Mouse (Mus musculus) intestine, embryonic 15.5 days (tissue): Measurements from ENCODE around the gene Cope. TPM values are rescaled to one million over a fixed set of nuclear protein-coding genes. Genes with fewer than 3 reads are reported as not detected.

Experiments used
- ATAC-seq: fragments of 200-750 bp; cut with Nextera tagmentation; 2 replicates; pipeline ENCODE4 v1.8.0; 2017; ENCODE audit warnings: moderate TSS enrichment, moderate library complexity
- H3K27ac ChIP-seq: fragments of 300-500 bp; sonication (generic); 2 replicates; pipeline ENCODE4 v1.5.1; 2015; ENCODE audit warnings: mild to moderate bottlenecking, inconsistent platforms
- H3K27me3 ChIP-seq: fragments of 300-500 bp; sonication (generic); replicated peaks from 2 replicates; pipeline ENCODE4 v1.6.1; 2015; ENCODE audit warnings: inconsistent platforms
- H3K36me3 ChIP-seq: fragments of 300-500 bp; sonication (generic); 2 replicates; pipeline ENCODE4 v1.6.1; 2015; ENCODE audit warnings: inconsistent platforms
- H3K4me1 ChIP-seq: fragments of 300-500 bp; sonication (generic); replicated peaks from 2 replicates; pipeline ENCODE4 v1.6.1; 2015; ENCODE audit warnings: inconsistent platforms
- H3K4me2 ChIP-seq: fragments of 300-500 bp; sonication (generic); replicated peaks from 2 replicates; pipeline ENCODE4 v1.6.1; 2015; ENCODE audit warnings: mild to moderate bottlenecking, inconsistent platforms
- H3K4me3 ChIP-seq: fragments of 300-500 bp; sonication (generic); replicated peaks from 2 replicates; pipeline ENCODE4 v1.5.1; 2015; ENCODE audit warnings: inconsistent platforms
- H3K9ac ChIP-seq: fragments of 300-500 bp; sonication (generic); 2 replicates; pipeline ENCODE4 v1.6.1; 2015; ENCODE audit warnings: inconsistent platforms
- H3K9me3 ChIP-seq: fragments of 300-500 bp; sonication (generic); 2 replicates; pipeline ENCODE4 v1.6.1; 2016; ENCODE audit warnings: inconsistent platforms
- WGBS: fragments of 180-500 bp; shearing (Covaris S2); methylation state at CpG from one replicate; pipeline ENCODE4 v1.1.7; 2015; 5-methylcytosine and 5-hydroxymethylcytosine counted together
- polyA plus RNA-seq: library from polyadenylated mRNA; unstranded; fragments of >200 nt; fragmentation: Nextera tagmentation; extraction: Ambion mirVana; gene quantifications from 2 replicates; pipeline ENCODE4 v1.2.1, GENCODE M21; 2015

Cope gene
- 331 and 429 TPM in 2 replicates for polyA plus RNA-seq

GRCm38 (mm10) chr8:70302358-70302890 is at the start of gene Cope, which contains the start of gene Ddx49:
TSS of gene Cope (plus strand) at chr8:70302518.
TSS of gene Ddx49 (minus strand) at chr8:70302489.
- Histone ChIP-seq H3K9me3 (no peaks in the 10 kb centered on the region), H3K9ac (peak within 1 kb of the TSS; percentile 83), H3K27ac (peak within 1 kb of the TSS; percentile 61), H3K4me2 (peak within 1 kb of the TSS; percentile 73), H3K36me3 (peaks cover 27% of the 10 kb centered on the region), H3K4me1 (peaks cover 20% of the 10 kb centered on the region), H3K4me3 (peak within 1 kb of the TSS; percentile 84), H3K27me3 (no peaks in the 10 kb centered on the region)
- ATAC-seq: peak; percentile 95
- WGBS: 0% methylated on average over 40 of the region's 40 CpGs

GRCm38 (mm10) chr8:70254628-70255027 is 47.7 kb upstream of the Cope start:
- H3K4me2 ChIP-seq: no peak overlapping the region
- peaks cover 50% of the 10 kb centered on the region for H3K36me3 ChIP-seq
- H3K4me1 ChIP-seq: no peaks in the 10 kb centered on the region
- 79% methylated on average over 1 of the region's 1 CpGs for WGBS
- H3K4me3 ChIP-seq: no peak overlapping the region
- H3K9me3 ChIP-seq: no peaks in the 10 kb centered on the region
- ATAC-seq: no peak
- H3K27ac ChIP-seq: no peak overlapping the region
- no peak overlapping the region for H3K9ac ChIP-seq
- H3K27me3 ChIP-seq: no peaks in the 10 kb centered on the region

DNA sequence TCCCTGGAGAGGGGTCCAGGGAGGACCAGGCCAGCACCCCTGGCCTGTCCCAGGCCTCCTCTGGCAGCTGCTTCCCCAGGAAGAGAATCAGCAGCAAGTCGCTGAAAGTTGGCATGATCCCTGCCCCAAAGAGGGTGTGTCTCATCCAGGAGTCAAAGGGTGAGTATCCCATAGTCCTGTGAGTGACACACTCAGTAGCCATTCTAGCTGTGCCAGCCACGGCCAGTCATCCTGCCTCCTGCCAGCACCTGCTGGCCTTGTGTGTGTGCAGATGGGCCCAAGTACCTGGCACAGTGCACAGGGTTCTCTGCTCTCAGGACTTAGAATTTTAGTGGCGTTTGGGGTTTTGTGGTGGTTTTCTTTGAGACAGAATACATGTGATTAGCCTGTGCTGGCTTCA is 44.9 kb upstream of the Cope start:
- H3K4me3 ChIP-seq: no peak overlapping the region
- no peaks in the 10 kb centered on the region for H3K9me3 ChIP-seq
- H3K27ac ChIP-seq: no peak overlapping the region
- no peaks in the 10 kb centered on the region for H3K4me1 ChIP-seq
- WGBS: 79% methylated on average over 3 of the region's 3 CpGs
- H3K27me3 ChIP-seq: no peaks in the 10 kb centered on the region
- no peak overlapping the region for H3K9ac ChIP-seq
- no peak for ATAC-seq
- peaks cover 46% of the 10 kb centered on the region for H3K36me3 ChIP-seq
- H3K4me2 ChIP-seq: no peak overlapping the region

GRCm38 (mm10) chr8:70258600-70258999 is 43.7 kb upstream of the Cope start:
- Histone ChIP-seq H3K27ac (no peak overlapping the region), H3K27me3 (no peaks in the 10 kb centered on the region), H3K4me2 (no peak overlapping the region), H3K9ac (no peak overlapping the region), H3K9me3 (no peaks in the 10 kb centered on the region), H3K4me3 (no peak overlapping the region), H3K4me1 (no peaks in the 10 kb centered on the region), H3K36me3 (peaks cover 45% of the 10 kb centered on the region)
- no peak for ATAC-seq
- 90% methylated on average over 5 of the region's 5 CpGs for WGBS

DNA sequence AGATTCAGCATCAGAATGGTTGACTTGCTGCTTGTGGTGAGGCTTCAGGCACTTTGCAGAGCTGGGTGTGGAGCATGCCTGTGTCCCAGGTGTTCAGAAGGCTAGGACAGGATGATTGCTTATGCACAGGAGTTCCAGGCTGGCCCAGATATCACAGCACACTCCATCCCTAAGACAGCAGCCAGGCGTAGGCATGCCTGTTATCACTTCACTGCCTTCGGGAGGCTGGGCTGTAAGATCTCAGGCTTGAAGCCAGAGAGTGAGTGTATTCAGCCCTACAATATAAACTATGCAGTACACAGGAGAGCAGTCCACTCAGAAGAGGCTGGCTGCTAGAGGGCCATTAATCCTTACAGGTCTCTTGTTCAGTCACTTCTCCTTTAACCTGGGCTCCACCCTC is 43.3 kb upstream of the Cope start:
- ATAC-seq: no peak
- Histone ChIP-seq H3K4me2 (no peak overlapping the region), H3K4me1 (no peaks in the 10 kb centered on the region), H3K36me3 (peaks cover 45% of the 10 kb centered on the region), H3K27me3 (no peaks in the 10 kb centered on the region), H3K9ac (no peak overlapping the region), H3K27ac (no peak overlapping the region), H3K4me3 (no peak overlapping the region), H3K9me3 (no peaks in the 10 kb centered on the region)
- WGBS: 74% methylated on average over 2 of the region's 2 CpGs

- Histone ChIP-seq H3K9me3 (no peaks in the 10 kb centered on the region), H3K9ac (no peak overlapping the region), H3K4me2 (no peak overlapping the region), H3K4me3 (no peak overlapping the region), H3K36me3 (peaks cover 19% of the 10 kb centered on the region), H3K27me3 (no peaks in the 10 kb centered on the region), H3K4me1 (no peaks in the 10 kb centered on the region), H3K27ac (no peak overlapping the region)
- WGBS: 87% methylated on average over 3 of the region's 3 CpGs
- no peak for ATAC-seq
These were observed 34.6 kb upstream of the Cope start for GRCm38 (mm10) chr8:70267674-70268073.

DNA sequence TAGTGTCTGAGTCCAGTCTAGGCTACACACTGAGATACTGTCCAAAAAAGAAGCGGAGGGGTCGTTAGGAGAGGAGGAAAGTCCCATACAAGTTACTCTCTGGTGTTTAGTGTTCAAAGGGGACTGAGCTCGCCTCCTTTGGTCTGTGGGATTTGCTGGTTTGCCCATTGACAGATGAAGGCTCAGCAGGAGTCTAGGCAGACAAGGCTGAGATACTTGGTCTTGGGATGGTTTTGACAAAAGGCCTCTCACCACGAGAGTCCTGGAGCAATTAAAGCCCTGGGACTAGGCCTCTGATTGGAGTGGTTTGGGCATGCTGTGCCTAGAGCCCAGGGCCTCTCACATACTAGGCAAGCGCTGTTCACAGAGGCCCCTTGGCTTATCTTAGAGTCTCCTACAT is 34.0 kb upstream of the Cope start:
- 72% methylated on average over 5 of the region's 5 CpGs for WGBS
- H3K4me3 ChIP-seq: no peak overlapping the region
- no peak overlapping the region for H3K9ac ChIP-seq
- no peak overlapping the region for H3K27ac ChIP-seq
- no peak overlapping the region for H3K4me2 ChIP-seq
- peaks cover 13% of the 10 kb centered on the region; the same call in 1 of the 2 replicates for H3K36me3 ChIP-seq
- H3K9me3 ChIP-seq: no peaks in the 10 kb centered on the region
- no peaks in the 10 kb centered on the region for H3K27me3 ChIP-seq
- no peak for ATAC-seq
- H3K4me1 ChIP-seq: no peaks in the 10 kb centered on the region

DNA sequence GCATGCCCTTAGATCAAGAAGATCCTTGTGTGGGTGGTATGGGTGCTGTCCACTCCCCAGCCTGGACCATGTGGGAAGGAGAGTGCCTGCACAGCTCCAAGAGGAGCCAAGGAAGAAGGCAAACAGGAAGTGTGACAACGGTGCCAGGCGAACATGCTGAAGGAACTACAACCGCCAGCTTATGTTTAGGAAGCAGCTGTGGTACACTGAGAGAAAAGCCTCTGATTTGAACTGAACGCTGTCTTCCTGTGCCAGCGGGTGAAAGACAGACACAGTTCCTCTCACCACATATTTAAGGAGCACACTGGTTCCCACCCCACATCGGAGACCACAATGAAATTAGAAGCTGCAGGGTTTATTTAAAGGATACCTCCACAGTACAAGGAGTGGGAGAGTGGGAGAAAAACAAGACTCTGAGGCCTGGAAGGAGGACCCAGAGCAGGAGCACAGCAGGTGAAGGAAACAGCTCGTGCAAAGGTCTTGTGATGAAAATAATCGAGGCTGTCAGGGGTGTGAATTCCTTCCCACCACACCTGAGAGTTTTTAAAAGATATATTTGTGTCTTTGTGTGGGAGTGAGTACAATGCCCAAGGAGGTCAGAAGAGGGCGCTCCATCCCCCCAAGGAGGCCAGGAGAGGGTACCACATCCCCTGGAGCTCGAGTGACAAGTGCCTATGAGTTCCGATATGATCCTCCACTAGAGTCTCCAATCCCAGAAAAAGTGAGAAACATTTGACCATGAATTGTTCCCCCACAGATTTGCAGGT is 33.3 kb upstream of the Cope start:
- H3K9ac ChIP-seq: no peak overlapping the region
- H3K4me1 ChIP-seq: no peaks in the 10 kb centered on the region
- no peak overlapping the region for H3K27ac ChIP-seq
- H3K27me3 ChIP-seq: no peaks in the 10 kb centered on the region
- 48% methylated on average over 11 of the region's 11 CpGs for WGBS
- H3K9me3 ChIP-seq: no peaks in the 10 kb centered on the region
- H3K36me3 ChIP-seq: peaks cover 7% of the 10 kb centered on the region; the same call in 1 of the 2 replicates
- H3K4me2 ChIP-seq: no peak overlapping the region
- H3K4me3 ChIP-seq: no peak overlapping the region
- ATAC-seq: no peak

GRCm38 (mm10) chr8:70272949-70273348 is 29.4 kb upstream of the Cope start:
- Histone ChIP-seq H3K4me1 (no peaks in the 10 kb centered on the region), H3K27ac (no peak overlapping the region), H3K4me2 (no peak overlapping the region), H3K4me3 (no peak overlapping the region), H3K27me3 (no peaks in the 10 kb centered on the region), H3K9me3 (no peaks in the 10 kb centered on the region), H3K36me3 (no peaks in the 10 kb centered on the region), H3K9ac (no peak overlapping the region)
- ATAC-seq: peak; percentile 73
- 45% methylated on average over 3 of the region's 3 CpGs for WGBS

DNA sequence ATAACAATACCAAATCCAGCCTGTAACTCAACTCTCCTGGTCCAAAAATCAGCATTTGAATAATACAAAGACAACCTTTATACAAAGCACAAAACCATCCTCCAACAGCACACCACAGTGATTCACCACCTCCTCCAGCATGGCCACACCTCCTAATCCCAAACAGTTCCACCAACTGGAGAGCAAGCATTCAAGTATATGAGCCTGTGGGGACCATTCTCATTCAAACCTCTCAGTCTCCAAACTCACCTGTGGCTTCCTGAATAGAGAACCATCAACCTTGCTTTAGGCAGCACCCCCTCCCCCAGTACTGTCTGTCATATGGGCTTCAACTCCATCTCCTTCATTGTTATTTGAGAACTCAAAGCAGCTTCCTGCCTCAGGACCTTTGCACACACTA is 28.0 kb upstream of the Cope start:
- no peak for ATAC-seq
- H3K9ac ChIP-seq: no peak overlapping the region
- no peak overlapping the region for H3K27ac ChIP-seq
- H3K36me3 ChIP-seq: no peaks in the 10 kb centered on the region
- H3K4me1 ChIP-seq: 0 out of 2 replicates have a peak, but pooled peaks cover 2% of the 10 kb centered on the region
- no peaks in the 10 kb centered on the region for H3K27me3 ChIP-seq
- no peaks in the 10 kb centered on the region for H3K9me3 ChIP-seq
- no peak overlapping the region for H3K4me2 ChIP-seq
- H3K4me3 ChIP-seq: no peak overlapping the region

- no peak overlapping the region for H3K9ac ChIP-seq
- no peak overlapping the region for H3K27ac ChIP-seq
- no peaks in the 10 kb centered on the region for H3K36me3 ChIP-seq
- H3K27me3 ChIP-seq: no peaks in the 10 kb centered on the region
- H3K4me1 ChIP-seq: 0 out of 2 replicates have a peak, but pooled peaks cover 2% of the 10 kb centered on the region
- H3K4me3 ChIP-seq: no peak overlapping the region
- WGBS: 88% methylated on average over 3 of the region's 3 CpGs
- no peaks in the 10 kb centered on the region for H3K9me3 ChIP-seq
- H3K4me2 ChIP-seq: no peak overlapping the region
- ATAC-seq: no peak
These were observed 25.8 kb upstream of the Cope start for GRCm38 (mm10) chr8:70276476-70276875.

- H3K4me1 ChIP-seq: 0 out of 2 replicates have a peak, but pooled peaks cover 5% of the 10 kb centered on the region
- no peak overlapping the region for H3K4me3 ChIP-seq
- H3K9me3 ChIP-seq: no peaks in the 10 kb centered on the region
- H3K4me2 ChIP-seq: no peak overlapping the region
- H3K27me3 ChIP-seq: no peaks in the 10 kb centered on the region
- H3K27ac ChIP-seq: no peak overlapping the region
- no peak for ATAC-seq
- WGBS: 61% methylated on average over 15 of the region's 15 CpGs
- no peaks in the 10 kb centered on the region for H3K36me3 ChIP-seq
- no peak overlapping the region for H3K9ac ChIP-seq
These were observed 24.1 kb upstream of the Cope start for GRCm38 (mm10) chr8:70278175-70278574.

- Histone ChIP-seq H3K9ac (no peak overlapping the region), H3K9me3 (no peaks in the 10 kb centered on the region), H3K4me3 (no peak overlapping the region), H3K4me2 (no peak overlapping the region), H3K36me3 (no peaks in the 10 kb centered on the region), H3K4me1 (0 out of 2 replicates have a peak, but pooled peaks cover 7% of the 10 kb centered on the region), H3K27ac (no peak overlapping the region), H3K27me3 (no peaks in the 10 kb centered on the region)
- WGBS: 71% methylated on average over 8 of the region's 8 CpGs
- no peak for ATAC-seq
These were observed 23.1 kb upstream of the Cope start for GRCm38 (mm10) chr8:70279266-70279665.
